Mouse (Mus musculus) heart, embryonic 16.5 days (tissue): ENCODE data around the gene Caskin2. TPM values are rescaled to one million over a fixed set of nuclear protein-coding genes. Genes with fewer than 3 reads are reported as not detected.

Experiments
- ATAC-seq: fragments of 200-750 bp; cut with Nextera tagmentation; replicated peaks from 2 replicates; pipeline ENCODE4 v1.8.0; 2017; ENCODE audit warnings: moderate number of reproducible peaks; ENCODE audit not compliant: insufficient read depth, low FRiP score; ENCODE audit errors: extremely low read depth
- H3K27ac ChIP-seq: fragments of 300-500 bp; sonication (generic); 2 replicates; pipeline ENCODE4 v1.5.1; 2014; ENCODE audit warnings: mild to moderate bottlenecking, low read length, control low read depth, moderate library complexity
- H3K27me3 ChIP-seq: fragments of 300-500 bp; sonication (generic); 2 replicates; pipeline ENCODE4 v1.6.1; 2014; ENCODE audit warnings: low read length, mixed read lengths; ENCODE audit not compliant: control insufficient read depth, insufficient read depth
- H3K36me3 ChIP-seq: fragments of 300-500 bp; sonication (generic); 2 replicates; pipeline ENCODE4 v1.6.1; 2014; ENCODE audit not compliant: control insufficient read depth, insufficient read depth
- H3K4me1 ChIP-seq: fragments of 300-500 bp; sonication (generic); 2 replicates; pipeline ENCODE4 v1.6.1; 2014; ENCODE audit warnings: low read length, mixed read lengths; ENCODE audit not compliant: control insufficient read depth, insufficient read depth
- H3K4me2 ChIP-seq: fragments of 300-500 bp; sonication (generic); 2 replicates; pipeline ENCODE4 v1.6.1; 2014; ENCODE audit warnings: low read depth, mild to moderate bottlenecking, control low read depth, low read length
- H3K4me3 ChIP-seq: fragments of 300-500 bp; sonication (generic); 2 replicates; pipeline ENCODE4 v1.5.1; 2014; ENCODE audit warnings: mild to moderate bottlenecking, control low read depth, low read length
- H3K9ac ChIP-seq: fragments of 300-500 bp; sonication (generic); 2 replicates; pipeline ENCODE4 v1.6.1; 2014; ENCODE audit warnings: low read length, control low read depth
- H3K9me3 ChIP-seq: fragments of 300-500 bp; sonication (generic); replicated peaks from 2 replicates; pipeline ENCODE4 v1.6.1; 2016; ENCODE audit warnings: low read length; ENCODE audit not compliant: control insufficient read depth
- whole genome bisulfite sequencing: fragments of 180-500 bp; shearing (Covaris S2); extraction: QIAGEN DNeasy Blood & Tissue Kit; methylation state at CpG from one replicate; pipeline ENCODE4 v1.1.7; 2014; 5-methylcytosine and 5-hydroxymethylcytosine counted together
- polyA plus RNA-seq: library from polyadenylated mRNA; unstranded; fragments of >200 nt; fragmentation: Nextera tagmentation; extraction: Ambion mirVana; gene quantifications from 2 replicates; pipeline ENCODE4 v1.2.1, GENCODE M21; 2015

Caskin2 gene
- polyA plus RNA-seq, 1 experiment from 2014 or later, result 18.9 TPM

- WGBS, result 86% methylated on average over 17 of the region's 17 CpGs
- peaks cover 65% of the 10 kb centered on the region for H3K4me1 ChIP-seq
- ATAC-seq, result no peak
Measured at GRCm38 (mm10) chr11:115777487-115778335, 35.7 kb downstream of the Caskin2 start.

GRCm38 (mm10) chr11:115776954-115777353, 36.5 kb downstream of the Caskin2 start:
- Histone ChIP-seq H3K36me3 (peaks cover 10% of the 10 kb centered on the region; the same call in 1 of the 2 replicates), H3K27me3 (no peaks in the 10 kb centered on the region), H3K9me3 (no peaks in the 10 kb centered on the region), H3K9ac (peak overlapping the region; percentile 43; the same call in 1 of the 2 replicates), H3K4me1 (peaks cover 65% of the 10 kb centered on the region), H3K4me3 (no peak overlapping the region), H3K27ac (peak overlapping the region; percentile 79), H3K4me2 (no peak overlapping the region)
- no peak for ATAC-seq
- WGBS, result 68% methylated on average over 9 of the region's 9 CpGs

More at GRCm38 (mm10) chr11:115777487-115778335, 35.7 kb downstream of the Caskin2 start:
- Histone ChIP-seq H3K36me3 (peaks cover 8% of the 10 kb centered on the region; the same call in 1 of the 2 replicates), H3K27ac (peak overlapping the region; percentile 79), H3K27me3 (no peaks in the 10 kb centered on the region), H3K4me3 (no peak overlapping the region), H3K4me2 (no peak overlapping the region), H3K9ac (no peak overlapping the region), H3K9me3 (no peaks in the 10 kb centered on the region)

GRCm38 (mm10) chr11:115775821-115776665, 37.4 kb downstream of the Caskin2 start:
- 35% methylated on average over 18 of the region's 18 CpGs for WGBS
- Histone ChIP-seq H3K4me3 (peak overlapping the region; percentile 8; the same call in 1 of the 2 replicates), H3K27me3 (no peaks in the 10 kb centered on the region), H3K27ac (peak overlapping the region; percentile 79), H3K9me3 (no peaks in the 10 kb centered on the region), H3K4me1 (peaks cover 63% of the 10 kb centered on the region), H3K4me2 (peak overlapping the region; percentile 42), H3K9ac (peak overlapping the region; percentile 49), H3K36me3 (peaks cover 10% of the 10 kb centered on the region; the same call in 1 of the 2 replicates)
- ATAC-seq, result no peak

- 44% methylated on average over 4 of the region's 4 CpGs for WGBS
- no peak for ATAC-seq
- no peaks in the 10 kb centered on the region for H3K9me3 ChIP-seq
- H3K4me2 ChIP-seq, result no peak overlapping the region
- no peak overlapping the region for H3K9ac ChIP-seq
- H3K4me3 ChIP-seq, result no peak overlapping the region
- H3K4me1 ChIP-seq, result peaks cover 59% of the 10 kb centered on the region
- 0 out of 2 replicates have a peak overlapping the region, but pooled peaks have one; percentile 16 for H3K27ac ChIP-seq
- H3K27me3 ChIP-seq, result no peaks in the 10 kb centered on the region
- H3K36me3 ChIP-seq, result peaks cover 10% of the 10 kb centered on the region; the same call in 1 of the 2 replicates
Measured at GRCm38 (mm10) chr11:115774653-115775052, 38.8 kb downstream of the Caskin2 start.

- H3K4me2 ChIP-seq, result peak overlapping the region; percentile 51
- peak overlapping the region; percentile 42; the same call in 1 of the 2 replicates for H3K9ac ChIP-seq
Measured at GRCm38 (mm10) chr11:115768896-115769295, 44.5 kb downstream of the Caskin2 start.

GRCm38 (mm10) chr11:115766981-115767380, 46.5 kb downstream of the Caskin2 start:
- Histone ChIP-seq H3K4me1 (peaks cover 31% of the 10 kb centered on the region), H3K9me3 (no peaks in the 10 kb centered on the region), H3K4me2 (peak overlapping the region; percentile 80), H3K36me3 (no peaks in the 10 kb centered on the region), H3K27me3 (no peaks in the 10 kb centered on the region), H3K4me3 (peak overlapping the region; percentile 79), H3K27ac (peak overlapping the region; percentile 99), H3K9ac (peak overlapping the region; percentile 92)
- no peak for ATAC-seq
- WGBS, result 67% methylated on average over 8 of the region's 8 CpGs

More at GRCm38 (mm10) chr11:115768896-115769295, 44.5 kb downstream of the Caskin2 start:
- peaks cover 4% of the 10 kb centered on the region; the same call in 1 of the 2 replicates for H3K36me3 ChIP-seq
- no peaks in the 10 kb centered on the region for H3K9me3 ChIP-seq
- no peaks in the 10 kb centered on the region for H3K27me3 ChIP-seq
- H3K27ac ChIP-seq, result peak overlapping the region; percentile 85
- H3K4me3 ChIP-seq, result no peak overlapping the region
- ATAC-seq, result no peak
- H3K4me1 ChIP-seq, result peaks cover 31% of the 10 kb centered on the region
- WGBS, result 72% methylated on average over 3 of the region's 3 CpGs

GRCm38 (mm10) chr11:115766356-115766943, 47.0 kb downstream of the Caskin2 start:
- no peaks in the 10 kb centered on the region for H3K36me3 ChIP-seq
- ATAC-seq, result peak; percentile 47
- H3K9me3 ChIP-seq, result no peaks in the 10 kb centered on the region
- H3K27me3 ChIP-seq, result no peaks in the 10 kb centered on the region
- peaks cover 31% of the 10 kb centered on the region for H3K4me1 ChIP-seq
- 28% methylated on average over 13 of the region's 13 CpGs for WGBS
- peak overlapping the region; percentile 80 for H3K4me2 ChIP-seq
- peak overlapping the region; percentile 92 for H3K9ac ChIP-seq
- peak overlapping the region; percentile 99 for H3K27ac ChIP-seq
- peak overlapping the region; percentile 79 for H3K4me3 ChIP-seq

- Histone ChIP-seq H3K4me3 (peak overlapping the region; percentile 79), H3K4me1 (peaks cover 28% of the 10 kb centered on the region), H3K9ac (peak overlapping the region; percentile 92), H3K4me2 (peak overlapping the region; percentile 80), H3K27ac (peak overlapping the region; percentile 99), H3K36me3 (no peaks in the 10 kb centered on the region), H3K27me3 (no peaks in the 10 kb centered on the region), H3K9me3 (no peaks in the 10 kb centered on the region)
- ATAC-seq, result peak; percentile 59
- under 1% methylated on average over 34 of the region's 34 CpGs for whole genome bisulfite sequencing
Measured at GRCm38 (mm10) chr11:115765607-115766141, 47.8 kb downstream of the Caskin2 start.
